Mouse (Mus musculus): Measurements from ENCODE around the gene Hoxa9.

DNA sequence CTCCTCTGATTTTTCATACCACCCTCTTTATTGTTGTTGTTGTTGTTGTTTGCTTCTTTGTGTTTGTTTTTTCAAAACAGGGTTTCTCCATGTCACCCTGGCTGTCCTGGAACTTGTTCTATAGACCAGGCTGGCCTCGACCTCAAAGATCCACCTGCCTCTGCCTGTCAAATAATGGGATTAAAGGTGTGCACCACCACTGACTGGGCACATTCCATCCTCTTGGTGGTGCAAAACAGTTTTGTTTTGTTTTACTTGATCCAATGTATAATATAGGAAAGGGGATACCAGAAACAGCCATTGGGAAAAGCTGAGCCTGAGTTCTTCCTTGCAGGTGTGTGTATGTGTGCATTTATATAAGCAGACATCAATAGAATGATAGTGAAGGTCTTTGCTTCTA lies 44.4 kb downstream of the Hoxa9 start:
- TF ChIP-seq POLR2A (IDR thresholded peaks at IDR 0.05; ENCODE audit: borderline replicate concordance, low read depth, low read length) = no peak
- TF ChIP-seq CTCF (IDR thresholded peaks at IDR 0.05; ENCODE audit: low read depth, low read length) = no peak

All from bone marrow macrophage, adult 2 months (primary cell).